Mouse (Mus musculus) heart, embryonic 11.5 days (tissue): ENCODE measurements around the gene Naa16. TPM values are rescaled to one million over a fixed set of nuclear protein-coding genes. Genes with fewer than 3 reads are reported as not detected.

ENCODE experiments used
- ATAC-seq: fragments of 200-750 bp; cut with Nextera tagmentation; replicated peaks from 2 replicates; pipeline ENCODE4 v1.8.0; 2017; ENCODE audit warnings: moderate library complexity; ENCODE audit not compliant: insufficient number of reproducible peaks, low FRiP score, low TSS enrichment
- H3K27ac ChIP-seq: fragments of 300-500 bp; sonication (generic); 2 replicates; pipeline ENCODE4 v1.5.1; 2014; ENCODE audit warnings: mild to moderate bottlenecking, low read depth, low read length
- H3K27me3 ChIP-seq: fragments of 300-500 bp; sonication (generic); 2 replicates; pipeline ENCODE4 v1.6.1; 2014; ENCODE audit warnings: mild to moderate bottlenecking, low read length, mixed read lengths; ENCODE audit not compliant: control insufficient read depth, insufficient read depth
- H3K36me3 ChIP-seq: fragments of 300-500 bp; sonication (generic); 2 replicates; pipeline ENCODE4 v1.6.1; 2014; ENCODE audit warnings: mild to moderate bottlenecking, low read length, moderate library complexity, mixed read lengths; ENCODE audit not compliant: control insufficient read depth, insufficient read depth
- H3K4me1 ChIP-seq: fragments of 300-500 bp; sonication (generic); 2 replicates; pipeline ENCODE4 v1.6.1; 2014; ENCODE audit warnings: low read length; ENCODE audit not compliant: control insufficient read depth, insufficient read depth
- H3K4me2 ChIP-seq: fragments of 300-500 bp; sonication (generic); 2 replicates; pipeline ENCODE4 v1.6.1; 2014; ENCODE audit warnings: mild to moderate bottlenecking, moderate library complexity
- H3K4me3 ChIP-seq: fragments of 300-500 bp; sonication (generic); 2 replicates; pipeline ENCODE4 v1.5.1; 2014; ENCODE audit warnings: low read depth, low read length
- H3K9ac ChIP-seq: fragments of 300-500 bp; sonication (generic); 2 replicates; pipeline ENCODE4 v1.6.1; 2014; ENCODE audit warnings: mild to moderate bottlenecking, low read depth, low read length, moderate library complexity
- H3K9me3 ChIP-seq: fragments of 300-500 bp; sonication (generic); replicated peaks from 2 replicates; pipeline ENCODE4 v1.6.1; 2016; ENCODE audit warnings: low read length; ENCODE audit not compliant: control insufficient read depth
- WGBS: fragments of 180-500 bp; shearing (Covaris S2); extraction: QIAGEN DNeasy Blood & Tissue Kit; methylation state at CpG from one replicate; pipeline ENCODE4 v1.1.7; 2014; ENCODE audit not compliant: insufficient replicate concordance; 5-methylcytosine and 5-hydroxymethylcytosine counted together
- polyA plus RNA-seq: library from polyadenylated mRNA; unstranded; fragments of >200 nt; fragmentation: Nextera tagmentation; extraction: Ambion mirVana; gene quantifications from 2 replicates; pipeline ENCODE4 v1.2.1, GENCODE M21; 2014

Gene Naa16
- polyA plus RNA-seq, 1 experiment from 2014 or later: 27.8 TPM

GRCm38 (mm10) chr14:79321152-79321551 is 69.4 kb downstream of the Naa16 start:
- Histone ChIP-seq H3K27ac (no peak overlapping the region), H3K9ac (0 out of 2 replicates have a peak overlapping the region, but pooled peaks have one; percentile 24), H3K4me2 (no peak overlapping the region; the same call in 1 of the 2 replicates), H3K4me1 (peaks cover 4% of the 10 kb centered on the region; the same call in 1 of the 2 replicates), H3K27me3 (no peaks in the 10 kb centered on the region), H3K4me3 (no peak overlapping the region), H3K36me3 (no peaks in the 10 kb centered on the region), H3K9me3 (no peaks in the 10 kb centered on the region)
- 29% methylated on average over 8 of the region's 8 CpGs for WGBS
- peak; percentile 55; the same call in 1 of the 2 replicates for ATAC-seq

GRCm38 (mm10) chr14:79317602-79318001 is 73.0 kb downstream of the Naa16 start:
- no peak overlapping the region for H3K4me2 ChIP-seq

DNA sequence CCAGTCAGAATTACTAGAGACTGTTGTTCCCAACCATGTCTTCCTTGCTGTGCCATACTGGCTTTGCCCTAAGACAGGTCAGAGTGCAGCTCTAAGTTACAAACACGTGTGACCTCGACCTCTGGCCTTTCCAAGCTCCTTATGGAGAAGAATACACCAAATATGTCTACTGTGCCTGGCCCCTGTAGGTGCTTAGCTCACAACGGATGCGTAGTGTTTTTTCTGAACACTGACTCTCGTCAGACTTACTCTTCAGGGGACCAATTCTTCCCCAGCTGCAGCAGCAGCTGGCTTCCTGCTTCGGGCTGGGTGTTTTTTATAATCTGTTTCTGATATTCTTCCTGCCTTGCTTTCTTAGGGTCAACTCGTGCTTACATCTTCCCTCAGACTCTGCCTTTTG is 74.7 kb downstream of the Naa16 start:
- Histone ChIP-seq H3K9ac (no peak overlapping the region), H3K9me3 (no peaks in the 10 kb centered on the region), H3K27ac (no peak overlapping the region), H3K27me3 (no peaks in the 10 kb centered on the region), H3K36me3 (no peaks in the 10 kb centered on the region), H3K4me3 (no peak overlapping the region), H3K4me1 (peaks cover 3% of the 10 kb centered on the region; the same call in 1 of the 2 replicates), H3K4me2 (no peak overlapping the region)
- WGBS: 64% methylated on average over 7 of the region's 7 CpGs
- ATAC-seq: no peak

More at GRCm38 (mm10) chr14:79317602-79318001, 73.0 kb downstream of the Naa16 start:
- H3K4me1 ChIP-seq: peaks cover 4% of the 10 kb centered on the region; the same call in 1 of the 2 replicates
- H3K36me3 ChIP-seq: no peaks in the 10 kb centered on the region
- no peak overlapping the region for H3K27ac ChIP-seq
- no peak for ATAC-seq
- no peaks in the 10 kb centered on the region for H3K27me3 ChIP-seq
- 72% methylated on average over 2 of the region's 2 CpGs for WGBS
- H3K9ac ChIP-seq: no peak overlapping the region
- no peaks in the 10 kb centered on the region for H3K9me3 ChIP-seq
- H3K4me3 ChIP-seq: no peak overlapping the region

GRCm38 (mm10) chr14:79314245-79315010 is 76.2 kb downstream of the Naa16 start:
- WGBS: 78% methylated on average over 12 of the region's 12 CpGs
- Histone ChIP-seq H3K9ac (no peak overlapping the region), H3K27me3 (no peaks in the 10 kb centered on the region), H3K27ac (no peak overlapping the region), H3K4me3 (no peak overlapping the region), H3K36me3 (no peaks in the 10 kb centered on the region), H3K4me2 (no peak overlapping the region), H3K9me3 (no peaks in the 10 kb centered on the region), H3K4me1 (no peaks in the 10 kb centered on the region; the same call in 1 of the 2 replicates)
- no peak for ATAC-seq

GRCm38 (mm10) chr14:79313439-79314175 is 77.0 kb downstream of the Naa16 start:
- no peak overlapping the region for H3K4me3 ChIP-seq
- 70% methylated on average over 8 of the region's 8 CpGs for WGBS
- no peaks in the 10 kb centered on the region for H3K9me3 ChIP-seq
- no peaks in the 10 kb centered on the region; the same call in 1 of the 2 replicates for H3K4me1 ChIP-seq
- no peak for ATAC-seq
- no peak overlapping the region for H3K27ac ChIP-seq
- no peak overlapping the region for H3K9ac ChIP-seq
- no peak overlapping the region for H3K4me2 ChIP-seq
- no peaks in the 10 kb centered on the region for H3K27me3 ChIP-seq
- H3K36me3 ChIP-seq: no peaks in the 10 kb centered on the region

GRCm38 (mm10) chr14:79312719-79313118 is 77.9 kb downstream of the Naa16 start:
- H3K27ac ChIP-seq: no peak overlapping the region
- H3K9ac ChIP-seq: no peak overlapping the region
- H3K36me3 ChIP-seq: no peaks in the 10 kb centered on the region
- H3K4me1 ChIP-seq: peaks cover 6% of the 10 kb centered on the region; the same call in 1 of the 2 replicates
- H3K4me3 ChIP-seq: no peak overlapping the region
- WGBS: 73% methylated on average over 4 of the region's 4 CpGs
- H3K4me2 ChIP-seq: no peak overlapping the region
- no peaks in the 10 kb centered on the region for H3K27me3 ChIP-seq
- H3K9me3 ChIP-seq: no peaks in the 10 kb centered on the region
- ATAC-seq: no peak

- Histone ChIP-seq H3K9ac (no peak overlapping the region), H3K9me3 (no peaks in the 10 kb centered on the region), H3K4me3 (no peak overlapping the region), H3K27ac (no peak overlapping the region), H3K4me1 (peaks cover 9% of the 10 kb centered on the region; the same call in 1 of the 2 replicates), H3K4me2 (no peak overlapping the region), H3K36me3 (no peaks in the 10 kb centered on the region), H3K27me3 (no peaks in the 10 kb centered on the region)
- no peak for ATAC-seq
- whole genome bisulfite sequencing: 49% methylated on average over 4 of the region's 4 CpGs
Measured at GRCm38 (mm10) chr14:79311918-79312454, 78.6 kb downstream of the Naa16 start.

DNA sequence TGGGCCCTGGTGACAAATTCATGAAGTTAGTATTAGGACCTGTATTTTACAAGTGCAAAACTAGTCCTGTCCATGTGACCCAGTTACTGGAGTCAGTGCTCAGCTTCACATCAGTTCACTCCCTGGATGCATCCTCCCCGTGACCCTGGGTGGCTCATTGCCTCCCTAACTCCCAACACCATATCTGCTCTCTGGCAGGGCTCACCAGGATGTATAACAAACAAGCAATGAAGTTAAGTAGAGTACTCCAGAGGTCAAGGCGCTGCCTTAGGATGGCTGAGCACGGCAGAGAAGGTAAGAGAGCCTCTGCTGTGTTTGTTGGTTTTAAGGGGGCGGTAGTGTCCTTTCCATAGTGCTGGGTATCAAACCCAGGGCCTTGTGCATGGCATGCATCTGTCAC is 81.5 kb downstream of the Naa16 start:
- Histone ChIP-seq H3K27ac (no peak overlapping the region), H3K4me2 (no peak overlapping the region), H3K9ac (no peak overlapping the region), H3K27me3 (peaks cover 2% of the 10 kb centered on the region; the same call in 1 of the 2 replicates), H3K9me3 (no peaks in the 10 kb centered on the region), H3K4me3 (no peak overlapping the region), H3K36me3 (no peaks in the 10 kb centered on the region), H3K4me1 (peaks cover 9% of the 10 kb centered on the region; the same call in 1 of the 2 replicates)
- 48% methylated on average over 4 of the region's 4 CpGs for WGBS
- ATAC-seq: no peak
